Mouse (Mus musculus) liver, postnatal 0 days (tissue): ENCODE results near the gene Dpagt1.

Experiments
- CTCF ChIP-seq: sonication (generic); IDR thresholded peaks from 2 replicates; pipeline ENCODE4 v1.5.1; 2016; ENCODE audit warnings: antibody characterized with exemption, low read depth
- EP300 ChIP-seq: IDR thresholded peaks from 2 replicates; pipeline ENCODE4 v1.6.1; 2016; ENCODE audit warnings: antibody characterized with exemption, low read depth, mild to moderate bottlenecking

DNA sequence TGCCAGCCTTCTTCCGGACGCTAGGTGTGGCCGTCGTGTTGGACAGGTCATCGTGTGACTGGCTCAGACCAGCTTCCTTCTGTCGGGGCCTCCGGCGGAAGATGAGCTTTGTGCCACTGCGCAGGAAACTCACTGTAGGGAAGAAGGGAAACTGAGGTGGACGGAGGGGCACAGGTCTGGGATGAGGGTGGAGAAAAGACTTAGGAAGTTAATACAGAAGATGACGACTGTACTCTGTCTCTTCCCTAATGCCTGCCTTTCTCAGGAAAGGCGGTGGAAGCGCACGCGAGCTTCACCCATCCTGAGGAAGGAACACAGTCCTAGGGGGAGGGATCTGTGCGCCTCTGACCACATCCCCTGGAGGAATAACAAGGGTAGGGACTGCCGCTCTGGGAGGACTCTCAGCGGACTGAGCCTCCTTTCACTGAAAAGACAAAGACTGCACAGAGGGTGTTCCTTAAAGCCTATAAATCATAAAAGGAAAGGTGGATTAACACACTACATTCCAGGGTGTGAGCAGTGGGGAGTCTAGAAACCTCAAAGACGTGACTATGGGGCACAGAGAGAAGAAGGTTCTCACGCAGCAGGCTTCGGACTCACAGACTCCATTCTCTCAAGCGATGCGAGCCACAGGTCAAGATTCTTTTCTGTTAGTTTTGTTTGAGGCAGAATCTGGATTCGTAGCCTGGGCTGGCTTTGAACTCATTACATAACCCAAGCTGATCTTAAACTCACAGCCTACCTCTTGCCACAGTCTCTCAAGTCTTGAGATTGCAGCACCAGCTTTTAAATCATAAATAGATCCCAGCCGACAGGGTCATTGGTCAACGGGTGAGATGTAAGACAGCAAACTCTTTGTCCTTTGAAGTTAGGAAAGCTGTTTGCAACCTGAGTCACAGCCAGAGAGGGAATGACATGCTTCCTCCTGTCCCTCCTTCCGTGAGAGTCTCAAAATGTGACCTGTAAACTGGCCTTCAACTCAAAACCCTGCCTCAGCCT lies 14.4 kb upstream of the Dpagt1 start:
- no peak for TF ChIP-seq EP300
- TF ChIP-seq CTCF: no peak; the same call in 1 of the 2 replicates
